In the genomic region with DNA sequence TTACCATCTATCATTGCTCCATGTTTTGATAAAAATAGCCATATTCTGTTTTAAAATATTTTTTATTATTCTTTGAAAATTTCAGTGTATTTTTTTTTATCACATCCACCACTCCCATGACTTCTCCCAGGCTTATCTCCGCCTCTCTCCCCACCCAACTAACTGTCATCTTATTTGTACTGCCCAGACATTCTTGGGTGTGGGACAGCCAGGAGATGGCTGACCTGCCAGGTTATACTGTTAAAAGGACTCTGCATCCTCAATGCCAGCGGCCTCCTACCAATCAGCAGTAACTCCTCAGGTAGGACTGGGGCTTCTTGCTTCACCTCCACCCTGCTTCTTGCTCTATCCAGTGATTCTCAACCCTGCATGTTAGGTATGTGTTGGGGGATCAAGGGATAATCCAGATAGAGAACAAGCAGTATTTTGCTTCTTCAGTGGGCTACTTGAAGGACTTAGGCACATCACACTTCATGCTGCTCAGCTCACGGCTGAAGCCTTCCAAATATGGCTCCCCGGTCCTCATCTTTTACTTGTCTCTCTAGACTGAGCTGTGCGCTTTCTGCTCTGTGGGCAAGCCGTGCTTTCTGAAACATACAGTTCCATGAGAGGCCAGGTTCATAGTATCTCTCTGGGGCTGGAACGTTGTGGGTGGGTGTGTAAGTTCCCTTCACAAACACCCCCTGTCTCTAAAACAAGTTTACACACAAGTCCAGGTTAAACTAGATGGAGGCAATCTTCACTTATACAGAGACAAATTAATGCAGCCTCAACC, we compare ENCODE assay signal across 30 mouse cellular contexts. TPM values are rescaled to one million over a fixed set of nuclear protein-coding genes. Genes with fewer than 3 reads are reported as not detected.
DNase-seq lines count a peak whose midpoint lies in the region; ATAC-seq and TF ChIP-seq lines count a peak whose summit lies in the region.
"Had no signal": no experiment of that assay in that cellular context is flagged by ENCODE, and none has a peak within 500 bp of the region (broad histone marks: within the 10 kb centered on the region; RNA-seq: fewer than 3 reads in every experiment).

No protein-coding gene starts in this region.

- H3K36me3 ChIP-seq in stomach, embryonic 15.5 days, result no peaks in the 10 kb centered on the region
- H3K36me3 ChIP-seq in stomach, postnatal 0 days (ENCODE audit: control insufficient read depth, insufficient read depth, low read length), result peaks cover 3% of the 10 kb centered on the region; the same call in 1 of the 2 replicates
- no peaks in the 10 kb centered on the region for H3K36me3 ChIP-seq in liver, embryonic 16.5 days (ENCODE audit: control insufficient read depth, insufficient read depth)
- no peaks in the 10 kb centered on the region for H3K36me3 ChIP-seq in hindbrain, embryonic 11.5 days (ENCODE audit: control insufficient read depth, insufficient read depth, low read length)
- H3K36me3 ChIP-seq: lung, embryonic 15.5 days; midbrain, embryonic 15.5 days had no signal

- no peak for TF ChIP-seq CTCF in stomach, postnatal 0 days (IDR thresholded peaks at IDR 0.05; ENCODE audit: low read depth)

- H3K27me3 ChIP-seq in stomach, embryonic 15.5 days (replicated peaks), result no peaks in the 10 kb centered on the region
- H3K27me3 ChIP-seq in stomach, postnatal 0 days (ENCODE audit: control insufficient read depth, insufficient read depth, low read length), result no peaks in the 10 kb centered on the region
- no peaks in the 10 kb centered on the region for H3K27me3 ChIP-seq in liver, embryonic 16.5 days (ENCODE audit: control insufficient read depth, insufficient read depth, low read depth, low read length)
- no peaks in the 10 kb centered on the region for H3K27me3 ChIP-seq in hindbrain, embryonic 11.5 days (ENCODE audit: control insufficient read depth, insufficient read depth, low read length)
- H3K27me3 ChIP-seq: CH12.LX; embryonic facial prominence, embryonic 13.5 days; forebrain, embryonic 15.5 days; heart, embryonic 13.5 days; lung, embryonic 15.5 days; midbrain, embryonic 15.5 days; neural tube, embryonic 12.5 days; Patski had no signal

- TF ChIP-seq EP300 in stomach, postnatal 0 days (optimal IDR thresholded peaks at IDR 0.05), result no peak

- no peaks in the 10 kb centered on the region for H3K9me3 ChIP-seq in stomach, embryonic 15.5 days
- no peaks in the 10 kb centered on the region for H3K9me3 ChIP-seq in stomach, postnatal 0 days (ENCODE audit: control insufficient read depth, low read length)
- H3K9me3 ChIP-seq in liver, embryonic 16.5 days (replicated peaks; ENCODE audit: control insufficient read depth, low read length), result no peaks in the 10 kb centered on the region
- no peaks in the 10 kb centered on the region for H3K9me3 ChIP-seq in hindbrain, embryonic 11.5 days (ENCODE audit: control insufficient read depth, low read length)
- H3K9me3 ChIP-seq: embryonic facial prominence, embryonic 13.5 days; forebrain, embryonic 15.5 days; G1E; heart, embryonic 13.5 days; lung, embryonic 15.5 days; midbrain, embryonic 15.5 days; neural tube, embryonic 12.5 days had no signal

- no peak overlapping the region for H3K27ac ChIP-seq in stomach, embryonic 15.5 days
- no peak overlapping the region for H3K27ac ChIP-seq in stomach, postnatal 0 days (replicated peaks)
- H3K27ac ChIP-seq in liver, embryonic 16.5 days (ENCODE audit: low read length), result peak overlapping the region; percentile 37; the same call in 1 of the 2 replicates
- H3K27ac ChIP-seq in hindbrain, embryonic 11.5 days (ENCODE audit: low read depth, low read length), result no peak overlapping the region
- H3K27ac ChIP-seq: embryonic facial prominence, embryonic 13.5 days; forebrain, embryonic 15.5 days; heart, embryonic 13.5 days; hindbrain, embryonic 14.5 days; lung, embryonic 15.5 days; midbrain, embryonic 15.5 days; neural tube, embryonic 12.5 days had no signal

- H3K4me2 ChIP-seq in stomach, embryonic 15.5 days, result no peak overlapping the region
- no peak overlapping the region for H3K4me2 ChIP-seq in stomach, postnatal 0 days (replicated peaks; ENCODE audit: low read depth)
- peak overlapping the region; percentile 47 for H3K4me2 ChIP-seq in liver, embryonic 16.5 days (ENCODE audit: low read depth, low read length)
- no peak overlapping the region for H3K4me2 ChIP-seq in hindbrain, embryonic 11.5 days (replicated peaks; ENCODE audit: low read depth, low read length)
- H3K4me2 ChIP-seq: embryonic facial prominence, embryonic 13.5 days; forebrain, embryonic 15.5 days; heart, embryonic 13.5 days; hindbrain, embryonic 14.5 days; lung, embryonic 15.5 days; midbrain, embryonic 15.5 days; neural tube, embryonic 12.5 days had no signal

- H3K4me1 ChIP-seq in stomach, embryonic 15.5 days, result no peaks in the 10 kb centered on the region
- H3K4me1 ChIP-seq in stomach, postnatal 0 days (replicated peaks; ENCODE audit: control insufficient read depth, insufficient read depth), result no peaks in the 10 kb centered on the region
- H3K4me1 ChIP-seq in liver, embryonic 16.5 days (ENCODE audit: control insufficient read depth, low read depth, low read length), result peaks cover 6% of the 10 kb centered on the region; the same call in 1 of the 2 replicates
- H3K4me1 ChIP-seq in hindbrain, embryonic 11.5 days (replicated peaks; ENCODE audit: control insufficient read depth, insufficient read depth, low read length), result no peaks in the 10 kb centered on the region
- H3K4me1 ChIP-seq: forebrain, embryonic 15.5 days; heart, embryonic 13.5 days; lung, embryonic 15.5 days; midbrain, embryonic 15.5 days; neural tube, embryonic 12.5 days had no signal

- DNase-seq in stomach, postnatal 0 days (ENCODE audit: low spot score), result no peak
- peak; percentile 60 for DNase-seq in liver
- DNase-seq in urinary bladder, postnatal 25 days (ENCODE audit: low spot score), result no peak
- no peak for DNase-seq in hindbrain, embryonic 11.5 days (ENCODE audit: low spot score)
- no peak for DNase-seq in heart, postnatal 4 days
- DNase-seq: adrenal gland, postnatal 36 days; B cell, adult 2 months; cerebellum, adult 18-20 months; cerebellum, postnatal 14 days; embryo, embryonic 11 days; gastrocnemius, postnatal 10 days; kidney, adult 8-10 months; kidney, postnatal 36 days; layer of hippocampus, postnatal 36 days; lung, postnatal 36 days; right cerebral cortex, postnatal 4 days had no signal

- no peak overlapping the region for H3K4me3 ChIP-seq in stomach, embryonic 15.5 days (replicated peaks)
- no peak overlapping the region for H3K4me3 ChIP-seq in stomach, postnatal 0 days (ENCODE audit: low read depth, low read length)
- H3K4me3 ChIP-seq in liver, embryonic 16.5 days (ENCODE audit: low read depth, low read length), result peak overlapping the region; percentile 57
- H3K4me3 ChIP-seq in hindbrain, embryonic 11.5 days (ENCODE audit: low read depth, low read length), result no peak overlapping the region
- H3K4me3 ChIP-seq: embryonic facial prominence, embryonic 13.5 days; forebrain, embryonic 15.5 days; heart, embryonic 13.5 days; lung, embryonic 15.5 days; midbrain, embryonic 15.5 days; neural tube, embryonic 12.5 days had no signal

- 90% methylated on average over 7 of the region's 7 CpGs for WGBS in stomach, embryonic 15.5 days
- WGBS in stomach, postnatal 0 days, result 84% methylated on average over 7 of the region's 7 CpGs
- 53% methylated on average over 7 of the region's 7 CpGs for WGBS in liver, embryonic 16.5 days (ENCODE audit: insufficient replicate concordance)
- 90% methylated on average over 7 of the region's 7 CpGs for WGBS in hindbrain, embryonic 11.5 days

- no peak overlapping the region for H3K9ac ChIP-seq in stomach, embryonic 15.5 days
- no peak overlapping the region for H3K9ac ChIP-seq in stomach, postnatal 0 days (ENCODE audit: low read length)
- H3K9ac ChIP-seq in liver, embryonic 16.5 days (ENCODE audit: low read depth, low read length), result peak overlapping the region; percentile 17
- H3K9ac ChIP-seq in hindbrain, embryonic 11.5 days (ENCODE audit: low read depth, low read length), result no peak overlapping the region
- H3K9ac ChIP-seq: embryonic facial prominence, embryonic 13.5 days; forebrain, embryonic 15.5 days; heart, embryonic 13.5 days; hindbrain, embryonic 14.5 days; lung, embryonic 15.5 days; midbrain, embryonic 15.5 days; neural tube, embryonic 12.5 days had no signal

- ATAC-seq in stomach, embryonic 15.5 days (ENCODE audit: insufficient read depth, low FRiP score, low read depth), result peak; percentile 65; the same call in 1 of the 2 replicates
- ATAC-seq in stomach, postnatal 0 days (ENCODE audit: low FRiP score, low TSS enrichment), result no peak
- ATAC-seq in liver, embryonic 16.5 days (ENCODE audit: low read depth), result peak; percentile 94
- no peak for ATAC-seq in hindbrain, embryonic 11.5 days (ENCODE audit: low FRiP score)
- ATAC-seq: forebrain, embryonic 15.5 days; inflammation-experienced regulatory T-cells, adult 6 months; midbrain, embryonic 15.5 days; Patski had no signal

RNA-seq across cellular contexts. Expression of gene Mfsd9, which starts 19.1 kb away (rescaled TPM):
- polyA plus RNA-seq in stomach, embryonic 15.5 days (2015; fragmentation: Nextera tagmentation; extraction: Ambion mirVana), result 3.1 and 3.2 TPM in 2 replicates
- 3.9 and 4.2 TPM in 2 replicates for polyA plus RNA-seq in stomach, postnatal 0 days (2015; fragmentation: Nextera tagmentation; extraction: Ambion mirVana)
- 0.79 and 0.81 TPM in 2 replicates for polyA plus RNA-seq in liver, embryonic 16.5 days (2015; fragmentation: Nextera tagmentation; extraction: Ambion mirVana)
- polyA plus RNA-seq in hindbrain, embryonic 11.5 days (2014; fragmentation: Nextera tagmentation; extraction: Ambion mirVana), result 3.2 and 4.3 TPM in 2 replicates
- total RNA-seq in heart, postnatal 4 days (2021), result 1 to 10 TPM; 1.4 TPM
- total RNA-seq: CH12.LX had no signal

RNA-seq across cellular contexts. Expression of gene Tmem182, which starts 34.0 kb away (rescaled TPM):
- 0.18 and 0.35 TPM in 2 replicates for polyA plus RNA-seq in stomach, embryonic 15.5 days (2015; fragmentation: Nextera tagmentation; extraction: Ambion mirVana)
- 0.17 and 0.23 TPM in 2 replicates for polyA plus RNA-seq in stomach, postnatal 0 days (2015; fragmentation: Nextera tagmentation; extraction: Ambion mirVana)
- 0.40 and 0.57 TPM in 2 replicates for polyA plus RNA-seq in liver, embryonic 16.5 days (2015; fragmentation: Nextera tagmentation; extraction: Ambion mirVana)
- polyA plus RNA-seq in hindbrain, embryonic 11.5 days (2014; fragmentation: Nextera tagmentation; extraction: Ambion mirVana), result not detected in 2 replicates
- 100 to 1,000 TPM in 1 of 2 experiments, 10 to 100 TPM in 1; 99.0 to 101 TPM for total RNA-seq in heart, postnatal 4 days (2021)
- total RNA-seq: CH12.LX; granulocyte monocyte progenitor cell, adult 5-6 weeks had no signal
- polyA plus RNA-seq: G1E; hindbrain, embryonic 14.5 days; inflammation-experienced regulatory T-cells, adult 6 months; Patski had no signal

Comparison
In these comparisons a context has a peak if more than half of its experiments do, and no peak if none do; other contexts are left out.
1. ATAC-seq: peak in stomach, embryonic 15.5 days (single experiment) and liver, embryonic 16.5 days (single experiment); none in stomach, postnatal 0 days (single experiment) and hindbrain, embryonic 11.5 days (single experiment).